Mouse (Mus musculus) lung, postnatal 14 days (tissue): ENCODE data around the gene Cd248.

ENCODE experiments used
- DNase-seq: peaks from one replicate; pipeline ENCODE4 v3.0.0; 2021

The Cd248 gene

GRCm38 (mm10) chr19:5108271-5108575, 40.3 kb downstream of the Cd248 start:
- peak; percentile 55 for DNase-seq

DNA sequence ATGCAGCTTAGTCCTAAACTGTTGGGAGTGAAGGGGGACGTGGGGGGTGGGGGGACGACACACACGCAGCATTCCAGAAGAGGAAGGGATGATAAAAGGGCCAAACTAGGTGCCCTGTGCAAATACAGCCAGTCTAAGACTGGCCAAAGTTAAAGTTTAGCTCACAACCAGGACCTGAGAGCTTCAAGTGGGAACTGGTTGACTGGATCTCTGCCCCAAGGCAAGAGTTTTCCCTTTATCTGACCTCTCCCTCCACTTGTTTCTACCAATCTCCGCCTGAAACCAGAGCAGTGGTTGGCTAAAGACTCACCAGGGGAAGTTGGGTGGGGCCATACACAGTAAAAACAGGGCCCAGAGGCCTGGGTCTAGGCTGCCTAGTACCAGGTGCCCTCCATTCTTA, 40.8 kb downstream of the Cd248 start:
- no peak for DNase-seq

DNA sequence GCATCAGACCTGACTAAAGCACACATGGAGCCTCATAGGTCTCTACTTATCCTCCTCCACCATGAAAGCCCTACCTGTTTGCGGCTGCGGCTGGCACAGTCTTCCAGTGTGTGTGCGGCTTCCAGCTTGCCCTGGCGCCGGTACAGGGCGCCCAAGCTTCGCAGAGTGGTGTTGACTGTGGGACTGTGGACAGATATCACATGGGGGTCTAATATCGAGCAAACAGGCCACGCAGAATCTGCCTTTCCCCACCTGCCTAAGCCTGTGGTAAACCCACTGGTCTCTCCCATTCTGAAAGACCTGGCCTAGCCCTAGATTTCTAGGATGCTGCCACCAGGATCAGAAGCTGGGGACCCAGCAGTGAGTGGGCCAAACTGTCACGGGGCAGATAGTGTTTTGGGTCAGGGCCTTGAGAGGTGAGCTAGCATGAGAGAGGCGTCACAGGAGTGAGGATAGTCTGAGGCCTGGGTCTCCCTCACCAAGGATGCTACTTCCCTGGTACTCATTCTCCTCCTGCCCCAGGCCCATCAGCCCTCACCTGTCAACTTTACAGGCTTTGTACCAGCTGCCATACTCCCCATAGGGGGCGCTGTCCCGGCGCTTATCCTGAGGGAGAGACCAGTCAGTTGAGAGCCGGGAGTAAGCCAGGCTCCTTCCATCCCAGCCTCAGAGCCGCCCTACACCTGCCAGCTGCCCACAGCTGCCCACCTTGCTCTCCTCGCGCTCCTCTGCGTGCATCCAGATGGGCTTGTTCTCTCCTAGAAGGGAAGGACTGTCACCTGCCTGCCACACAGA, 42.0 kb downstream of the Cd248 start:
- DNase-seq = peak; percentile 37

DNA sequence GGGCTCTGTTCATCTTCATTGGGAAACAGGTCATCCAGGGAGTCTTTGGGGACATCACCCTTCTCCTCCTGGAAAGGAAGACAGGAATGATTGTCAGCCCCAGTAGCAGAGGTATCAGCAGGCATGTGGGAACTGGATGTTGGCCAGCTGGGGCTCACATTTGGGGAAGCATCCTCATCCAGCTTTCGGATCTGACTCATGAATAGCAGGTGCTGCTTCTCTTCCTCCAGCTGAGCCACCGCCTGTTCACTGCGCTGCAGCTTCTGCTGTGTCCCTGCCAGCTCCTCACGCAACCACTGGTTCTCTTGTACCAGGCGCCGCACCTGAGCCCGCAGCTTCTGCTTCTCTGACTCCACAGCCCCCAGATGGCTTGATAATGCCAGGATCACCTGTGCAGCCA, 45.9 kb downstream of the Cd248 start:
- DNase-seq = no peak

GRCm38 (mm10) chr19:5117494-5118383, 49.9 kb downstream of the Cd248 start:
- peak; percentile 92 for DNase-seq

DNA sequence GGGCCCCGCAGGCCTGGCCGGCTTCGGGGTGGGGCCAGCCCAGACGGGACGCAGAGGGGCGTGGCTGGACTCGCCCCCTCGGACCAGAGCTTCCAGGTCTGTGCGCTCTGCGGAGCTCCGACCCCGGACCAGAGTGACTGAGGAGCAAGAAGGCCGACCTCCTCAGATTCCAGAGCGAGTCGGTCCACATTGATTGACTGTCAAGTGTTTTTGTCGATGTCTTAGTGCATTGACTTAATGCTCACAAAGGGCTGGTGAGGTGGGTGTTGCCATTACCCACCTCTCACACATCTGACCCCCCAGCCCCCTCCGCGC, 50.5 kb downstream of the Cd248 start, which contains the start of gene Klc2:
Gene Klc2 (minus strand): TSS at position 177 of the 315 bp plus-strand sequence.
- no peak for DNase-seq
